Mouse (Mus musculus): ENCODE results near the gene Npm1. TPM values are rescaled to one million over a fixed set of nuclear protein-coding genes. Genes with fewer than 3 reads are reported as not detected.

The Npm1 gene
- total and polyA plus RNA-seq, 2 experiments from 2014 or later: 400 to 473 TPM

GRCm38 (mm10) chr11:33197673-33198072, 34.7 kb upstream of the Npm1 start:
- no peak for DNase-seq
- no peak for ATAC-seq
- Histone ChIP-seq H3K9me3 (ENCODE audit: low read length) (no peaks in the 10 kb centered on the region), H3K27me3 (ENCODE audit: insufficient read depth, low read length) (peaks cover 84% of the 10 kb centered on the region), H3K4me2 (ENCODE audit: low read depth) (no peak overlapping the region), H3K4me3 (ENCODE audit: low read depth, low read length) (no peak overlapping the region), H3K4me1 (ENCODE audit: insufficient read depth) (no peaks in the 10 kb centered on the region; the same call in 1 of the 2 replicates), H3K36me3 (ENCODE audit: insufficient read depth) (no peaks in the 10 kb centered on the region), H3K9ac (no peak overlapping the region), H3K27ac (ENCODE audit: low read depth, low read length) (no peak overlapping the region)
- TF ChIP-seq CTCF (IDR thresholded peaks at IDR 0.05; ENCODE audit: low read depth): no peak
- 6% methylated on average over 15 of the region's 15 CpGs for WGBS

GRCm38 (mm10) chr11:33197133-33197514, 34.1 kb upstream of the Npm1 start:
- Histone ChIP-seq H3K27ac (ENCODE audit: low read depth, low read length) (no peak overlapping the region), H3K4me2 (ENCODE audit: low read depth) (no peak overlapping the region), H3K4me3 (ENCODE audit: low read depth, low read length) (no peak overlapping the region), H3K36me3 (ENCODE audit: insufficient read depth) (no peaks in the 10 kb centered on the region), H3K9me3 (ENCODE audit: low read length) (no peaks in the 10 kb centered on the region), H3K4me1 (ENCODE audit: insufficient read depth) (no peaks in the 10 kb centered on the region; the same call in 1 of the 2 replicates), H3K27me3 (ENCODE audit: insufficient read depth, low read length) (peaks cover 79% of the 10 kb centered on the region), H3K9ac (no peak overlapping the region)
- 15% methylated on average over 13 of the region's 13 CpGs for WGBS
- no peak for TF ChIP-seq CTCF (IDR thresholded peaks at IDR 0.05; ENCODE audit: low read depth)
- DNase-seq (no peak), ATAC-seq (no peak)

GRCm38 (mm10) chr11:33196447-33197132, 33.6 kb upstream of the Npm1 start:
- WGBS: 6% methylated on average over 24 of the region's 24 CpGs
- ATAC-seq: no peak
- Histone ChIP-seq H3K4me2 (ENCODE audit: low read depth) (no peak overlapping the region), H3K9me3 (ENCODE audit: low read length) (no peaks in the 10 kb centered on the region), H3K4me3 (ENCODE audit: low read depth, low read length) (no peak overlapping the region), H3K9ac (no peak overlapping the region), H3K4me1 (ENCODE audit: insufficient read depth) (no peaks in the 10 kb centered on the region; the same call in 1 of the 2 replicates), H3K27me3 (ENCODE audit: insufficient read depth, low read length) (peaks cover 78% of the 10 kb centered on the region), H3K27ac (ENCODE audit: low read depth, low read length) (no peak overlapping the region), H3K36me3 (ENCODE audit: insufficient read depth) (no peaks in the 10 kb centered on the region)
- TF ChIP-seq CTCF (IDR thresholded peaks at IDR 0.05; ENCODE audit: low read depth): no peak
- DNase-seq: no peak

- ATAC-seq (no peak), DNase-seq (no peak)
- no peaks in the 10 kb centered on the region for H3K4me1 ChIP-seq (ENCODE audit: insufficient read depth)
- H3K27ac ChIP-seq (ENCODE audit: low read depth, low read length): no peak overlapping the region
- WGBS: 3% methylated on average over 25 of the region's 25 CpGs
- no peaks in the 10 kb centered on the region for H3K9me3 ChIP-seq (ENCODE audit: low read length)
- H3K27me3 ChIP-seq (ENCODE audit: insufficient read depth, low read length): peaks cover 84% of the 10 kb centered on the region
- no peaks in the 10 kb centered on the region for H3K36me3 ChIP-seq (ENCODE audit: insufficient read depth)
- no peak overlapping the region for H3K4me2 ChIP-seq (ENCODE audit: low read depth)
- H3K9ac ChIP-seq: no peak overlapping the region
- no peak for TF ChIP-seq CTCF (IDR thresholded peaks at IDR 0.05; ENCODE audit: low read depth)
- H3K4me3 ChIP-seq (ENCODE audit: low read depth, low read length): no peak overlapping the region
These were observed 32.8 kb upstream of the Npm1 start for GRCm38 (mm10) chr11:33195531-33196446.

GRCm38 (mm10) chr11:33195061-33195460, 32.1 kb upstream of the Npm1 start:
- Histone ChIP-seq H3K9ac (no peak overlapping the region), H3K4me3 (ENCODE audit: low read depth, low read length) (no peak overlapping the region), H3K27ac (ENCODE audit: low read depth, low read length) (no peak overlapping the region), H3K4me2 (ENCODE audit: low read depth) (no peak overlapping the region), H3K9me3 (ENCODE audit: low read length) (no peaks in the 10 kb centered on the region), H3K36me3 (ENCODE audit: insufficient read depth) (no peaks in the 10 kb centered on the region), H3K4me1 (ENCODE audit: insufficient read depth) (no peaks in the 10 kb centered on the region), H3K27me3 (ENCODE audit: insufficient read depth, low read length) (peaks cover 80% of the 10 kb centered on the region)
- ATAC-seq: no peak
- WGBS: 17% methylated on average over 7 of the region's 7 CpGs
- TF ChIP-seq CTCF (IDR thresholded peaks at IDR 0.05; ENCODE audit: low read depth): no peak
- DNase-seq: no peak

GRCm38 (mm10) chr11:33193695-33194094, 30.7 kb upstream of the Npm1 start:
- Histone ChIP-seq H3K9me3 (ENCODE audit: low read length) (no peaks in the 10 kb centered on the region), H3K4me1 (ENCODE audit: insufficient read depth) (no peaks in the 10 kb centered on the region), H3K4me2 (ENCODE audit: low read depth) (no peak overlapping the region), H3K27ac (ENCODE audit: low read depth, low read length) (no peak overlapping the region), H3K9ac (no peak overlapping the region), H3K27me3 (ENCODE audit: insufficient read depth, low read length) (peaks cover 69% of the 10 kb centered on the region), H3K4me3 (ENCODE audit: low read depth, low read length) (no peak overlapping the region), H3K36me3 (ENCODE audit: insufficient read depth) (no peaks in the 10 kb centered on the region)
- no peak for DNase-seq
- 3% methylated on average over 12 of the region's 12 CpGs for WGBS
- no peak for TF ChIP-seq CTCF (IDR thresholded peaks at IDR 0.05; ENCODE audit: low read depth)
- no peak for ATAC-seq

- Histone ChIP-seq H3K36me3 (ENCODE audit: insufficient read depth) (no peaks in the 10 kb centered on the region), H3K27ac (ENCODE audit: low read depth, low read length) (no peak overlapping the region), H3K4me3 (ENCODE audit: low read depth, low read length) (no peak overlapping the region), H3K27me3 (ENCODE audit: insufficient read depth, low read length) (peaks cover 17% of the 10 kb centered on the region; the same call in 1 of the 2 replicates), H3K4me2 (ENCODE audit: low read depth) (no peak overlapping the region), H3K9me3 (ENCODE audit: low read length) (no peaks in the 10 kb centered on the region), H3K4me1 (ENCODE audit: insufficient read depth) (0 out of 2 replicates have a peak, but pooled peaks cover 4% of the 10 kb centered on the region), H3K9ac (no peak overlapping the region)
- no peak for TF ChIP-seq CTCF (IDR thresholded peaks at IDR 0.05; ENCODE audit: low read depth)
- DNase-seq: no peak
- WGBS: 70% methylated on average over 3 of the region's 3 CpGs
- no peak for ATAC-seq
These were observed 18.8 kb upstream of the Npm1 start for GRCm38 (mm10) chr11:33181804-33182203.
